Mouse (Mus musculus): ENCODE measurements around the gene Nrtn.

GRCm38 (mm10) chr17:56709708-56710107 lies 47.6 kb downstream of the Nrtn start:
- TF ChIP-seq CTCF (conservative IDR thresholded peaks at IDR 0.05 in 1 of 2, IDR thresholded peaks at IDR 0.05 in 1 of 2; ENCODE audit: low read depth in 2 of 2, low read length in 2 of 2), result no peak
- no peak for TF ChIP-seq TCF12 (IDR thresholded peaks at IDR 0.05; ENCODE audit: low read depth, low read length)
- TF ChIP-seq EP300 (IDR thresholded peaks at IDR 0.05; ENCODE audit: low read length), result no peak
- TF ChIP-seq MAX (IDR thresholded peaks at IDR 0.05; ENCODE audit: low read length), result no peak
- TF ChIP-seq E2F4 (IDR thresholded peaks at IDR 0.05; ENCODE audit: insufficient replicate concordance, low read depth, low read length), result no peak
